ENCODE assay signal across 12 mouse cellular contexts in genomic region chr19:55554703-55555102, GRCm38 (mm10).
"Had no signal": no experiment of that assay in that cellular context is flagged by ENCODE, and none has a peak within 500 bp of the region (broad histone marks: within the 10 kb centered on the region; RNA-seq: fewer than 3 reads in every experiment).

No protein-coding gene starts in this region.

- DNase-seq: kidney, adult 18-20 months; kidney, adult 9 months; kidney, postnatal 14 days; layer of hippocampus, adult 9-11 months; lung, adult 2 months; lung, postnatal 14 days; lung, postnatal 4 days; midbrain, embryonic 14.5 days; thymus, postnatal 25 days had no signal

- H3K4me3 ChIP-seq: layer of hippocampus, adult 2 months; liver, embryonic 15.5 days had no signal

- H3K36me3 ChIP-seq: liver, embryonic 15.5 days had no signal

- H3K27me3 ChIP-seq: liver, embryonic 15.5 days had no signal

- H3K27ac ChIP-seq: layer of hippocampus, adult 2 months; liver, embryonic 15.5 days had no signal

- H3K9me3 ChIP-seq: liver, embryonic 15.5 days had no signal

- H3K4me2 ChIP-seq: liver, embryonic 15.5 days; midbrain, embryonic 11.5 days had no signal

- H3K9ac ChIP-seq: liver, embryonic 15.5 days had no signal
